Mouse (Mus musculus) layer of hippocampus, adult 9-11 months (tissue): Measurements from ENCODE around the gene Eepd1.

Experiments
- DNase-seq: peaks from one replicate; pipeline ENCODE4 v3.0.0; 2022

Eepd1 gene

GRCm38 (mm10) chr9:25489221-25489960, 8.0 kb downstream of the Eepd1 start:
- DNase-seq: no peak

GRCm38 (mm10) chr9:25490278-25491145, 9.2 kb downstream of the Eepd1 start:
- DNase-seq: no peak

GRCm38 (mm10) chr9:25493918-25494317, 12.6 kb downstream of the Eepd1 start:
- no peak for DNase-seq

- DNase-seq: no peak
These were observed 14.3 kb downstream of the Eepd1 start for GRCm38 (mm10) chr9:25495601-25496000.

DNA sequence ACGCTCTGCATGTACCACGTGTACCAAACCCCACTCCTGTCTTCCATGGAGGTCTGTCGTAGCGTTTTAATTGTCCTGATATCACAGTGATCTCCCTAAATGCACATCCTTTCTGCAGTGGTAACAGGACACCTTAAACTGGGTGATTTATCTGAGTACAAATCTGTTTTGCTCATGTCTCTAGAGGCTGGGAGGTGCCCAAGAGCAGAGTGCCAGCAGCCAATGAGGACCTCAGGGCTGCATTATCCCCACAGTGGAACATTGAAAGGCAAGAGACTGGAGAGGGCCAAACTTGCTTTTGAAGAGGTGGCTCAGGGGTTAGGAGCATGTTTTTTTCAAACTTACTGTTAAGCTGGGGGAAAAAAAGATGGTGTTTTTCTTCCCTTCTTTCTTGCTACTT, 14.8 kb downstream of the Eepd1 start:
- no peak for DNase-seq

GRCm38 (mm10) chr9:25496703-25497102, 15.4 kb downstream of the Eepd1 start:
- DNase-seq: no peak

DNA sequence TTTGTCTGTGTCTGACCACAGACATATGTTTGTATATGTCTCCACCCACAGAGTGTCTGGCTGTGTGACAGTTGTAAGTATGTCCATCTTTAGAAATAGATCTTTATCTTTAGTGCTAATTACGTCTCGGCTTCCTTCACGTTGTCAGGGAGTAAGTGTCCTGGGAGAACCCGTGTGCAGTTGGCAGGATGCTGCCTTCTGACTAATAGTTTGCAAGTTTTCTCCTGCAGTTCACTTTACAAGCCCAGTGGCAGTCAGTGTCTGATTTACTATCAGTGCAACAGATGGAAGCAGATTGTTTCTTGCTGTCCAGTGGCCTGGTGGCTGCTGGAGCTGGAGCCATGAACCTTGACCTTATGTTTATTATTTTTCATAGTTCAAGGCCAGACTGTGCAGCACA, 17.4 kb downstream of the Eepd1 start:
- no peak for DNase-seq

- no peak for DNase-seq
These were observed 18.0 kb downstream of the Eepd1 start for GRCm38 (mm10) chr9:25499306-25499705.

DNA sequence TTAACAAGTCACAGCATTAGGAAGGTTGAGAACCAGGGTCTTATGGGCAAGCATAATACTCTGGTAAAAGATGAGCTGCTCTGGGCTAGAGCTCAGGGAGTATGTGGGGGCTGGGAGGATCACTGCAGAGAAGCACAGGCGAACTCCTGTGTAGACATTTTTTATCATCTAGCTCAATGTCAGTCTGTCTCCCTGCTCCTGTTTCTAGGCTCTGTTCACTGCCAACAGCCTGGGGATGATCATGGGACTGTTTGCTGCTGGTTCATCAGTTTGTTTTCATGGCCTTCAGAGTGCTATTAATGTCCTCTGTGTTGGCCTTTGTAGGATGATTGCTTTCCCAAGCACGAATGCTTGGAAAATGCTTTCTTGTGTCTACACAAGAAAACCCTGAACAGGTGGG, 18.7 kb downstream of the Eepd1 start:
- DNase-seq: no peak

DNA sequence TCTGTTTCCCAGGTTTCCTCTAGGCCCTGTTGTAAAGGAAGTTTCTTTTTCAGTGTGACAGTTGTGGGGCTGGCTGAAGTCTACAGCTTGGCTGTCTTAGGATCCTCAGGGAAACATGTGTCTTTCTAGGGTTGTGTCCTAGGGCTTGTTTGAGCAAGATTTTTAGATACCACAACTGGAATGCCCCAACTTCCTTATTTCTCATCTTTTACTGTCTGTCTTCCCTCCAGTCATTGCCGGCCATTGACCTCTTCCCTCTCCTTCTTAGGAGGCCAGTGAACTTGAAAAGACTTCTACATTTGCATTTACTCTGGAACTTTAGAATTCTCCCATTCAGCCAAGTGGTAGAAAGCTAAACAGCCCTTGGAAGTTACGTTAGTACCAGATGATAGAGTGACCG, 27.5 kb downstream of the Eepd1 start:
- DNase-seq: no peak

DNA sequence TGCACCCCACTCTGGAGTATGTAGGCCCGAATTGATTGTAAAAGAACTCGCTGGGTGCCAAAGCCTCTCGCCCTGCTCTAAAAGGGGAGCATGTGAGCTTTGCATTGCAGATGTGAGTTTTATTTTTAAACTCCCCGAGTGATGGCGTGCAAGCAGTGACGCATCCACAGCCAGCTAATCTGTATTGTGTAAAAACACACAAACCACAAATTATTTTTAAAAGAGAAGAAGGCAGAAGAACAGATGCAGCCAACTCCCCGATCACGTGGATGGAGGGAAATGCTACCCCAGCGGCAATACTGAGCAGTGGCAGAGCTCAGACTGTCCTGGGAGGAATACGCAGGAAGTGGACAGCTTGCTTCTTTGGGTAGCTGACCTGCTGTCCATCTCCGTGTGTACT, 29.2 kb downstream of the Eepd1 start:
- DNase-seq: peak; percentile 80

GRCm38 (mm10) chr9:25513050-25513449, 31.7 kb downstream of the Eepd1 start:
- DNase-seq: no peak

GRCm38 (mm10) chr9:25513556-25513955, 32.2 kb downstream of the Eepd1 start:
- DNase-seq: no peak

- DNase-seq: no peak
These were observed 35.3 kb downstream of the Eepd1 start for GRCm38 (mm10) chr9:25516640-25517039.

GRCm38 (mm10) chr9:25517982-25518381, 36.6 kb downstream of the Eepd1 start:
- no peak for DNase-seq

GRCm38 (mm10) chr9:25519193-25519592, 37.8 kb downstream of the Eepd1 start:
- DNase-seq: peak; percentile 57

DNA sequence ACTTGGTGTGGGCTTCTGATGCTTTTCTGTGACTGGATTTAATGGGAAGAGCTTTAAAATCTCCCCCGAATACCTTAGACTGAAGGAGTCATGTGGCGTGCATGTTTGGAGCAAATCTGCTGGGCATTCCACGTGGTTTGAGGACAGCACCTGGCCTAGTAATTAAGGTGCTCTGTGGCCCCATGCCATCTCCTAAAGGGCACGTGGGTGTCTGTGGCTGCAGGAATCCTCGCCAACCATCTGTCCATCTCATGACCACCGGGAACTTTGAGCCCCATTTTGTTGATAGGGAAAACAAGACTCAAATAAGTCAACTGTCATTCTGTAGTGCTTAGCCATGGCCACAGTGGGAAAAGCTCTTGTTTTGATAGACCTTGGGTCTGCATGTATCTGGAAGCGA, 39.5 kb downstream of the Eepd1 start:
- DNase-seq: no peak

DNA sequence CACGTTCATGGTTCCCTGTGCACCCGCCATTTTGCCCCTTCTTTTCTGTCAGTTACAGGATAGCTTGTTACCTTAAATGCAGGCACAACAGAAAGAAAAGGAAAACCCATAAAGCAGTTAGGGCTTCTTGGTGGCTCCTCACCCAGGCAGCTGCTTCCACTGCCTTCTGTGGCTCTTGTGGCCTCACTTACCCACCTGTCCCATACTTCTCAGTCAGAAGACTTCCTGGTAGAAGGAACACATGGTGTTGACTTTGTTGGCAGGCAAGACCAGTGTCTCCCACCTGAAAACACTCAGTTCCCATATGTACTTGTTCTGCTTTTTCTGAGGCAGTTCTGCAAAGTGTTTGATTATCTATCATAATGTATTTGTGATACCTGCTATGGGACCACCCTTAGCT, 40.5 kb downstream of the Eepd1 start:
- no peak for DNase-seq

- no peak for DNase-seq
These were observed 45.2 kb downstream of the Eepd1 start for GRCm38 (mm10) chr9:25526516-25526915.

GRCm38 (mm10) chr9:25526927-25527337, 45.6 kb downstream of the Eepd1 start:
- DNase-seq: no peak

DNA sequence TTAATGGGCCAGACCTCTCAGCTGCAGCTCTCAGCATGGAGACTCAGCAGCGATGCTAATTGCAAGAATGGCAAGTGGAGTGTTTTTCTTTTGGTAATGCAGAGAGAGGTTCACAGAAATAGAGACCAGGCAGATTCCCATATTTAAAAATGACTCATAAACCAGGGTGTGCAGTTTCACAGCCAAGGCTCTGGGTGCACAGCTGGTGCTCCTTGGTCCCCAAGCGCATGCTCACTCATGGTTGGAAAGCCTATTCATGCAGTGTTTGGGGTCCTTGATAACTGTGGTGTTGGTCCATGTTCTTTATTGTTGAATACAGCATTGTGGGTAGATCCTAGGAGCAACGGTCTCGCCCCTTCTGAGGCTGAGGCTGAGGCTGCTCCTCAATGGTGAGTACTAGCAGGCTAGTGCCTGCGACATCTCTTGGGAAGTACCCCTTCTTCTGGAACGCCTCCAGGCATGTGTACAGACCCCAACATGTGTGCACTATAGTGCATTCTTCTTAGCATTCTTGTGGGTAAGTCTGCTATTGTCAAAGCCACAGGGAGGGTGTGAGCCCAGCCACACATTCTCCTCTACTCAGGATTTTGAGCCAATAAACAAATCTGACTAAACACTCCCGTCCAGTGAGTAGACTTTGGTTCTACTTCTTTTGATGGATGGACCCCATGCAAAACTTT, 46.2 kb downstream of the Eepd1 start:
- no peak for DNase-seq

GRCm38 (mm10) chr9:25531627-25532026, 50.3 kb downstream of the Eepd1 start:
- DNase-seq: no peak

DNA sequence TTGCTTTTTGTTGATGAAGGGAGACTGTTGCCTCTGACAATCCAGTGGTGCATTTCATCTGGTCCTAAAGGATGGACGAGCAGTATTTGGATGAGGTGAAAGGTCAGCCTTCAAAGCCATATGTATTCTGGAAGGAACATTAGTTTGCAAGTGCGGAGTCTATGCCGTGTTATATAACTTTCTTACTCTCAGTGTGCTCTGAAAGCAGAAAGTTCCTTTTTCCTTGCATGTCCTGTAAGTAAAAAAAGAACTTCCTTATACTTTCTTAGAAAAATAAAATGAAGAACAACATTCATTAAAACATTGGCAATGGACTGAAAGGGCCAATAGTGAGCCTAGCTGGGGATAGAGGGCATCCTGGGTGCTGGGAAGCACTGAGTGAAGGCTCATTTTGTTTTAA, 50.8 kb downstream of the Eepd1 start:
- no peak for DNase-seq

GRCm38 (mm10) chr9:25535487-25535886, 54.1 kb downstream of the Eepd1 start:
- no peak for DNase-seq
